8 mouse cellular contexts compared by ENCODE assay signal in genomic region chr11:101056885-101057284, GRCm38 (mm10). TPM values are rescaled to one million over a fixed set of nuclear protein-coding genes. Genes with fewer than 3 reads are reported as not detected.
DNase-seq lines count a peak whose midpoint lies in the region; ATAC-seq and TF ChIP-seq lines count a peak whose summit lies in the region.

No protein-coding gene starts in this region.

- no peak for TF ChIP-seq CTCF in Patski (IDR thresholded peaks at IDR 0.05)
- no peak for TF ChIP-seq CTCF in lung, embryonic 14.5 days (IDR thresholded peaks at IDR 0.05; ENCODE audit: low read depth)
- no peak for TF ChIP-seq CTCF in hindbrain, postnatal 0 days (IDR thresholded peaks at IDR 0.05; ENCODE audit: low read depth)

- H3K4me1 ChIP-seq in heart, embryonic 15.5 days (replicated peaks): peaks cover 68% of the 10 kb centered on the region
- peaks cover 40% of the 10 kb centered on the region for H3K4me1 ChIP-seq in lung, embryonic 14.5 days (ENCODE audit: insufficient read depth)
- H3K4me1 ChIP-seq in midbrain, embryonic 15.5 days: no peaks in the 10 kb centered on the region
- no peaks in the 10 kb centered on the region for H3K4me1 ChIP-seq in hindbrain, postnatal 0 days (ENCODE audit: insufficient read depth, low read length)
- no peaks in the 10 kb centered on the region for H3K4me1 ChIP-seq in hindbrain, embryonic 14.5 days (replicated peaks; ENCODE audit: control insufficient read depth, insufficient read depth, low read length)

- no peaks in the 10 kb centered on the region for H3K9me3 ChIP-seq in heart, embryonic 15.5 days (replicated peaks)
- H3K9me3 ChIP-seq in lung, embryonic 14.5 days (ENCODE audit: low read depth, low read length): no peaks in the 10 kb centered on the region
- no peaks in the 10 kb centered on the region for H3K9me3 ChIP-seq in midbrain, embryonic 15.5 days
- H3K9me3 ChIP-seq in hindbrain, postnatal 0 days (ENCODE audit: low read length): no peaks in the 10 kb centered on the region
- H3K9me3 ChIP-seq in hindbrain, embryonic 14.5 days (ENCODE audit: control insufficient read depth, low read length): no peaks in the 10 kb centered on the region

- H3K27ac ChIP-seq in heart, embryonic 15.5 days: peak overlapping the region; percentile 98
- H3K27ac ChIP-seq in lung, embryonic 14.5 days (ENCODE audit: low read depth): peak overlapping the region; percentile 92
- no peak overlapping the region for H3K27ac ChIP-seq in midbrain, embryonic 15.5 days
- no peak overlapping the region for H3K27ac ChIP-seq in hindbrain, postnatal 0 days
- no peak overlapping the region for H3K27ac ChIP-seq in hindbrain, embryonic 14.5 days

- peak; percentile 18 for DNase-seq in 3T3-L1 (ENCODE audit: low read depth, low spot score)
- peak; percentile 38 for DNase-seq in Patski (ENCODE audit: low read depth, low spot score)
- peak; percentile 84 for DNase-seq in lung, embryonic 14.5 days
- no peak for DNase-seq in hindbrain, postnatal 0 days (ENCODE audit: low spot score)
- no peak for DNase-seq in retina, embryonic 14.5 days (ENCODE audit: low spot score)
- no peak for DNase-seq in hindbrain, embryonic 14.5 days (ENCODE audit: low spot score)

- peak overlapping the region; percentile 38 for H3K9ac ChIP-seq in heart, embryonic 15.5 days
- peak overlapping the region; percentile 21; the same call in 1 of the 2 replicates for H3K9ac ChIP-seq in lung, embryonic 14.5 days
- no peak overlapping the region for H3K9ac ChIP-seq in midbrain, embryonic 15.5 days
- no peak overlapping the region for H3K9ac ChIP-seq in hindbrain, postnatal 0 days (replicated peaks; ENCODE audit: low read length)
- no peak overlapping the region for H3K9ac ChIP-seq in hindbrain, embryonic 14.5 days

- POLR2A ChIA-PET in Patski (lab: Charles Lee): interaction anchor here (0.9 kb wide), 1 partner anchor 23 kb away, joined by 3 read pairs; no protein-coding TSS in a partner anchor

- in situ Hi-C loops in Patski (cut with MboI; ENCODE audit: low pct_unique_long_range_greater_than_20kb): loop anchor here (5.0 kb wide), 2 partner anchors 75 to 160 kb away; no protein-coding TSS in a partner anchor

- no peak for ATAC-seq in Patski
- peak; percentile 76 for ATAC-seq in heart, embryonic 15.5 days (replicated peaks; ENCODE audit: insufficient number of reproducible peaks, insufficient read depth, low FRiP score, low read depth)
- peak; percentile 92 for ATAC-seq in lung, embryonic 14.5 days (ENCODE audit: insufficient read depth)
- ATAC-seq in midbrain, embryonic 15.5 days (replicated peaks): no peak
- no peak for ATAC-seq in hindbrain, postnatal 0 days
- no peak for ATAC-seq in hindbrain, embryonic 14.5 days (ENCODE audit: low FRiP score)

- H3K36me3 ChIP-seq in heart, embryonic 15.5 days: peaks cover 17% of the 10 kb centered on the region
- peaks cover 45% of the 10 kb centered on the region for H3K36me3 ChIP-seq in lung, embryonic 14.5 days (ENCODE audit: insufficient read depth)
- peaks cover 60% of the 10 kb centered on the region for H3K36me3 ChIP-seq in midbrain, embryonic 15.5 days (replicated peaks)
- peaks cover 51% of the 10 kb centered on the region for H3K36me3 ChIP-seq in hindbrain, postnatal 0 days (ENCODE audit: insufficient read depth, low read length)
- H3K36me3 ChIP-seq in hindbrain, embryonic 14.5 days (replicated peaks; ENCODE audit: control insufficient read depth, insufficient read depth): peaks cover 83% of the 10 kb centered on the region

- 23% methylated on average over 8 of the region's 8 CpGs for WGBS in heart, embryonic 15.5 days
- WGBS in lung, embryonic 14.5 days: 16% methylated on average over 8 of the region's 8 CpGs
- WGBS in midbrain, embryonic 15.5 days: 53% methylated on average over 8 of the region's 8 CpGs
- WGBS in hindbrain, postnatal 0 days: 54% methylated on average over 8 of the region's 8 CpGs
- WGBS in hindbrain, embryonic 14.5 days: 55% methylated on average over 8 of the region's 8 CpGs

- H3K4me2 ChIP-seq in heart, embryonic 15.5 days: peak overlapping the region; percentile 13
- H3K4me2 ChIP-seq in lung, embryonic 14.5 days: peak overlapping the region; percentile 20; the same call in 1 of the 2 replicates
- H3K4me2 ChIP-seq in midbrain, embryonic 15.5 days: no peak overlapping the region
- no peak overlapping the region for H3K4me2 ChIP-seq in hindbrain, postnatal 0 days (ENCODE audit: low read depth, low read length)
- H3K4me2 ChIP-seq in hindbrain, embryonic 14.5 days (replicated peaks): no peak overlapping the region

- no peaks in the 10 kb centered on the region for H3K27me3 ChIP-seq in Patski
- no peaks in the 10 kb centered on the region for H3K27me3 ChIP-seq in heart, embryonic 15.5 days
- no peaks in the 10 kb centered on the region for H3K27me3 ChIP-seq in lung, embryonic 14.5 days (ENCODE audit: insufficient read depth, low read length)
- no peaks in the 10 kb centered on the region for H3K27me3 ChIP-seq in midbrain, embryonic 15.5 days (replicated peaks)
- H3K27me3 ChIP-seq in hindbrain, postnatal 0 days (ENCODE audit: insufficient read depth, low read length): no peaks in the 10 kb centered on the region
- no peaks in the 10 kb centered on the region for H3K27me3 ChIP-seq in hindbrain, embryonic 14.5 days (ENCODE audit: control insufficient read depth, insufficient read depth, low read length)

- H3K4me3 ChIP-seq in heart, embryonic 15.5 days: no peak overlapping the region
- H3K4me3 ChIP-seq in lung, embryonic 14.5 days (ENCODE audit: low read depth, low read length): no peak overlapping the region
- H3K4me3 ChIP-seq in midbrain, embryonic 15.5 days: no peak overlapping the region
- H3K4me3 ChIP-seq in hindbrain, postnatal 0 days (ENCODE audit: low read length): no peak overlapping the region
- no peak overlapping the region for H3K4me3 ChIP-seq in hindbrain, embryonic 14.5 days (replicated peaks; ENCODE audit: low read length)

- CTCF ChIA-PET in Patski (lab: Charles Lee): interaction anchor here (0.8 to 3.6 kb wide), 9 partner anchors 11 to 163 kb away, joined by 3 to 16 read pairs (median 3); no protein-coding TSS in a partner anchor

RNA-seq across cellular contexts. Expression of gene Naglu, which starts 12.9 kb away (rescaled TPM):
- polyA plus RNA-seq in Patski (2021): 46.4 TPM
- 11.6 and 16.3 TPM in 2 replicates for polyA plus RNA-seq in heart, embryonic 15.5 days (2015; fragmentation: Nextera tagmentation; extraction: Ambion mirVana)
- polyA plus RNA-seq in lung, embryonic 14.5 days (2014; fragmentation: Nextera tagmentation; extraction: Ambion mirVana): 13.2 and 14.0 TPM in 2 replicates
- polyA plus RNA-seq in midbrain, embryonic 15.5 days (2015; fragmentation: Nextera tagmentation; extraction: Ambion mirVana): 13.7 and 15.5 TPM in 2 replicates
- 23.1 and 23.8 TPM in 2 replicates for total RNA-seq in hindbrain, postnatal 0 days (2014; rRNA removed)
- polyA plus RNA-seq in hindbrain, postnatal 0 days (2015; fragmentation: Nextera tagmentation; extraction: Ambion mirVana): 15.3 and 17.0 TPM in 2 replicates
- 10.2 and 11.3 TPM in 2 replicates for polyA plus RNA-seq in hindbrain, embryonic 14.5 days (2014; fragmentation: Nextera tagmentation; extraction: Ambion mirVana)

RNA-seq across cellular contexts. Expression of gene Hsd17b1, which starts 21.3 kb away (rescaled TPM):
- 0.83 TPM for polyA plus RNA-seq in Patski (2021)
- not detected in 2 replicates for polyA plus RNA-seq in heart, embryonic 15.5 days (2015; fragmentation: Nextera tagmentation; extraction: Ambion mirVana)
- not detected in 2 replicates for polyA plus RNA-seq in lung, embryonic 14.5 days (2014; fragmentation: Nextera tagmentation; extraction: Ambion mirVana)
- 0.37 and 0.63 TPM in 2 replicates for polyA plus RNA-seq in midbrain, embryonic 15.5 days (2015; fragmentation: Nextera tagmentation; extraction: Ambion mirVana)
- total RNA-seq in hindbrain, postnatal 0 days (2014; rRNA removed): 0.16 and 0.22 TPM in 2 replicates
- polyA plus RNA-seq in hindbrain, postnatal 0 days (2015; fragmentation: Nextera tagmentation; extraction: Ambion mirVana): not detected in 2 replicates
- 0.31 TPM in 1 of 2 replicates, not detected in the other for polyA plus RNA-seq in hindbrain, embryonic 14.5 days (2014; fragmentation: Nextera tagmentation; extraction: Ambion mirVana)

RNA-seq across cellular contexts. Expression of gene Coasy, which starts 25.5 kb away (rescaled TPM):
- polyA plus RNA-seq in Patski (2021): 45.7 TPM
- 26.6 and 29.0 TPM in 2 replicates for polyA plus RNA-seq in heart, embryonic 15.5 days (2015; fragmentation: Nextera tagmentation; extraction: Ambion mirVana)
- 37.9 and 38.0 TPM in 2 replicates for polyA plus RNA-seq in lung, embryonic 14.5 days (2014; fragmentation: Nextera tagmentation; extraction: Ambion mirVana)
- polyA plus RNA-seq in midbrain, embryonic 15.5 days (2015; fragmentation: Nextera tagmentation; extraction: Ambion mirVana): 43.3 and 47.1 TPM in 2 replicates
- 45.7 and 53.2 TPM in 2 replicates for total RNA-seq in hindbrain, postnatal 0 days (2014; rRNA removed)
- polyA plus RNA-seq in hindbrain, postnatal 0 days (2015; fragmentation: Nextera tagmentation; extraction: Ambion mirVana): 34.5 and 35.1 TPM in 2 replicates
- polyA plus RNA-seq in hindbrain, embryonic 14.5 days (2014; fragmentation: Nextera tagmentation; extraction: Ambion mirVana): 37.2 and 45.3 TPM in 2 replicates

RNA-seq across cellular contexts. Expression of gene Mlx, which starts 30.2 kb away (rescaled TPM):
- polyA plus RNA-seq in Patski (2021): 44.5 TPM
- 34.5 and 38.8 TPM in 2 replicates for polyA plus RNA-seq in heart, embryonic 15.5 days (2015; fragmentation: Nextera tagmentation; extraction: Ambion mirVana)
- 39.1 and 40.5 TPM in 2 replicates for polyA plus RNA-seq in lung, embryonic 14.5 days (2014; fragmentation: Nextera tagmentation; extraction: Ambion mirVana)
- 103 and 107 TPM in 2 replicates for polyA plus RNA-seq in midbrain, embryonic 15.5 days (2015; fragmentation: Nextera tagmentation; extraction: Ambion mirVana)
- 42.2 and 75.2 TPM in 2 replicates for total RNA-seq in hindbrain, postnatal 0 days (2014; rRNA removed)
- 58.3 and 61.0 TPM in 2 replicates for polyA plus RNA-seq in hindbrain, postnatal 0 days (2015; fragmentation: Nextera tagmentation; extraction: Ambion mirVana)
- polyA plus RNA-seq in hindbrain, embryonic 14.5 days (2014; fragmentation: Nextera tagmentation; extraction: Ambion mirVana): 84.0 and 86.6 TPM in 2 replicates

RNA-seq across cellular contexts. Expression of gene Psmc3ip, which starts 38.4 kb away (rescaled TPM):
- 20.6 TPM for polyA plus RNA-seq in Patski (2021)
- polyA plus RNA-seq in heart, embryonic 15.5 days (2015; fragmentation: Nextera tagmentation; extraction: Ambion mirVana): 16.6 and 20.0 TPM in 2 replicates
- polyA plus RNA-seq in lung, embryonic 14.5 days (2014; fragmentation: Nextera tagmentation; extraction: Ambion mirVana): 39.9 and 44.1 TPM in 2 replicates
- polyA plus RNA-seq in midbrain, embryonic 15.5 days (2015; fragmentation: Nextera tagmentation; extraction: Ambion mirVana): 18.3 and 20.3 TPM in 2 replicates
- 2.9 and 5.5 TPM in 2 replicates for total RNA-seq in hindbrain, postnatal 0 days (2014; rRNA removed)
- polyA plus RNA-seq in hindbrain, postnatal 0 days (2015; fragmentation: Nextera tagmentation; extraction: Ambion mirVana): 16.3 and 17.5 TPM in 2 replicates
- polyA plus RNA-seq in hindbrain, embryonic 14.5 days (2014; fragmentation: Nextera tagmentation; extraction: Ambion mirVana): 16.4 and 20.7 TPM in 2 replicates

Comparison
In these comparisons a context has a peak if more than half of its experiments do, and no peak if none do; other contexts are left out.
1. DNase-seq: peak in 3T3-L1 (single experiment), Patski (single experiment) and lung, embryonic 14.5 days (single experiment); none in hindbrain, postnatal 0 days (single experiment), retina, embryonic 14.5 days (single experiment) and hindbrain, embryonic 14.5 days (single experiment).
2. ATAC-seq: peak in heart, embryonic 15.5 days (single experiment) and lung, embryonic 14.5 days (single experiment); none in Patski (single experiment), midbrain, embryonic 15.5 days (single experiment), hindbrain, postnatal 0 days (single experiment) and hindbrain, embryonic 14.5 days (single experiment).
3. H3K27ac ChIP-seq: peak in heart, embryonic 15.5 days (single experiment) and lung, embryonic 14.5 days (single experiment); none in midbrain, embryonic 15.5 days (single experiment), hindbrain, postnatal 0 days (single experiment) and hindbrain, embryonic 14.5 days (single experiment).
4. H3K4me2 ChIP-seq: peak in heart, embryonic 15.5 days (single experiment) and lung, embryonic 14.5 days (single experiment); none in midbrain, embryonic 15.5 days (single experiment), hindbrain, postnatal 0 days (single experiment) and hindbrain, embryonic 14.5 days (single experiment).
5. H3K9ac ChIP-seq: peak in heart, embryonic 15.5 days (single experiment) and lung, embryonic 14.5 days (single experiment); none in midbrain, embryonic 15.5 days (single experiment), hindbrain, postnatal 0 days (single experiment) and hindbrain, embryonic 14.5 days (single experiment).